ENCODE assay signal across 9 mouse cellular contexts in the genomic region with DNA sequence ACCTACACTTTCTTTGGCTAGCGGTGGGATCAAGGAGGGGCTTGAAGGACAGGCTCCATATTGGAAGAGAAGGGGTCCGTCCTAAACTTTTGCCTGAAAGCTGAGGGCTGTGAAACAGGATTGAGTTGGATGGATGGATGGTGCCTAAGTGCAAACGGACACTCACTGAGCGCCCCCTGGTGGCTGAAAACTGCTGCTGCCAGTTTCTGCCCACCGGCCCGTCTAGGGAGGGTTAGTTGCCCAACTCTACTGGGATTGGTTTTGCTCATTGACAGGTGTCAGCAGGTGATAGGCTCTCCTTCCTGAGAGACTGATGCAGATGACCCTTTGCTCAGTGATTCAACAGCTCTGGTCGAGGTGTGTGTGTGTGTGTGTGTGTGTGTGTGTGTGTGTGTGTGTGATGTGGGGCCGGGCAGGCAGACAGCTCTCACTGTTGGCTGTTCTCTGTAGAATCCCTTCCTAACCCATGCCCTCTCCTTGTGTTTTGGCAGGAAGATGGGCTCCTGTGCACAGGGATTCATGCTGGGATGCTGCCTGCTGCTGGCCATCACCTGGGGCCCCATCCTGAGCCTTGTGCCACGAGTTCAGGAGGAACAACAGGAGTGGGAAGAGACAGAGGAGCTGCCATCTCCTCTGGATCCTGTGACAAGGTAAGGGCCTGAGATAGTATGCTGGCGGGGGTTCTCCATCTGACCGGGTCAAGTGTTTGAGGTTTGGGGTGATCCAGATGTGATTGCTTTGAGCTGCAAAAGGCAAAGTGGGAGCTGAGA. TPM values are rescaled to one million over a fixed set of nuclear protein-coding genes. Genes with fewer than 3 reads are reported as not detected.
DNase-seq lines count a peak whose midpoint lies in the region; ATAC-seq and TF ChIP-seq lines count a peak whose summit lies in the region.
"Had no signal": no experiment of that assay in that cellular context is flagged by ENCODE, and none has a peak within 500 bp of the region (broad histone marks: within the 10 kb centered on the region; RNA-seq: fewer than 3 reads in every experiment).

No protein-coding gene starts in this region.

- peak; percentile 83 for TF ChIP-seq CTCF in left cerebral cortex, adult 2 months (IDR thresholded peaks at IDR 0.05)

- no peak overlapping the region for H3K4me3 ChIP-seq in left cerebral cortex, adult 2 months
- no peak overlapping the region for H3K4me3 ChIP-seq in embryonic facial prominence, embryonic 10.5 days
- H3K4me3 ChIP-seq in hindbrain, embryonic 16.5 days (ENCODE audit: low read length): no peak overlapping the region
- H3K4me3 ChIP-seq in liver, embryonic 11.5 days (ENCODE audit: low read depth, low read length): no peak overlapping the region
- H3K4me3 ChIP-seq: myocyte had no signal

- peak; percentile 48 to 71 for DNase-seq in left cerebral cortex, adult 2 months (ENCODE audit: extremely low spot score in 1 of 2, low spot score in 2 of 2)
- no peak for DNase-seq in left cerebral cortex, adult 8-10 months (ENCODE audit: low spot score in 2 of 2)
- DNase-seq in T-cell, adult 2 months (ENCODE audit: low spot score): peak; percentile 55
- peak; percentile 86 for DNase-seq in embryonic facial prominence, embryonic 10.5 days (ENCODE audit: low spot score)
- DNase-seq in liver, embryonic 11.5 days (ENCODE audit: low spot score): peak; percentile 68
- DNase-seq in ovary, postnatal 14 days (ENCODE audit: low spot score): peak; percentile 76
- no peak for DNase-seq in frontal cortex, postnatal 10 days (ENCODE audit: low spot score in 2 of 2)

- no peak overlapping the region for H3K4me2 ChIP-seq in hindbrain, embryonic 16.5 days (ENCODE audit: low read length)
- H3K4me2 ChIP-seq in liver, embryonic 11.5 days: no peak overlapping the region

- intact Hi-C loops in left cerebral cortex, adult 2 months (cut with DNase I): loop anchor here (1.0 kb wide), 1 partner anchor 20 kb away; no protein-coding TSS in a partner anchor

- no peak overlapping the region for H3K27ac ChIP-seq in left cerebral cortex, adult 2 months
- H3K27ac ChIP-seq in embryonic facial prominence, embryonic 10.5 days (replicated peaks): no peak overlapping the region
- H3K27ac ChIP-seq in hindbrain, embryonic 16.5 days (ENCODE audit: low read depth, low read length): no peak overlapping the region
- no peak overlapping the region for H3K27ac ChIP-seq in liver, embryonic 11.5 days (ENCODE audit: low read depth, low read length)

- peaks cover 7% of the 10 kb centered on the region; the same call in 1 of the 2 replicates for H3K27me3 ChIP-seq in embryonic facial prominence, embryonic 10.5 days (replicated peaks; ENCODE audit: low read depth, poor library complexity, severe bottlenecking)
- no peaks in the 10 kb centered on the region; the same call in 1 of the 2 replicates for H3K27me3 ChIP-seq in hindbrain, embryonic 16.5 days (replicated peaks; ENCODE audit: control insufficient read depth, insufficient read depth, low read length)
- peaks cover 5% of the 10 kb centered on the region for H3K27me3 ChIP-seq in liver, embryonic 11.5 days (replicated peaks; ENCODE audit: control insufficient read depth, insufficient read depth, low read length)

- H3K4me1 ChIP-seq in embryonic facial prominence, embryonic 10.5 days: peaks cover 41% of the 10 kb centered on the region
- peaks cover 15% of the 10 kb centered on the region for H3K4me1 ChIP-seq in hindbrain, embryonic 16.5 days (ENCODE audit: control insufficient read depth, insufficient read depth, low read depth, low read length)
- H3K4me1 ChIP-seq in liver, embryonic 11.5 days (replicated peaks; ENCODE audit: control insufficient read depth, insufficient read depth, low read length): no peaks in the 10 kb centered on the region; the same call in 1 of the 2 replicates

- H3K9ac ChIP-seq in hindbrain, embryonic 16.5 days (ENCODE audit: low read depth, low read length): no peak overlapping the region
- H3K9ac ChIP-seq in liver, embryonic 11.5 days (ENCODE audit: low read depth, low read length): no peak overlapping the region

- ATAC-seq in hindbrain, embryonic 16.5 days: peak; percentile 24
- ATAC-seq in liver, embryonic 11.5 days (replicated peaks; ENCODE audit: low FRiP score): peak; percentile 34

- WGBS in embryonic facial prominence, embryonic 10.5 days: 36% methylated on average over 11 of the region's 11 CpGs
- WGBS in hindbrain, embryonic 16.5 days: 31% methylated on average over 10 of the region's 11 CpGs
- WGBS in liver, embryonic 11.5 days: 31% methylated on average over 11 of the region's 11 CpGs

- H3K9me3 ChIP-seq in embryonic facial prominence, embryonic 10.5 days: no peaks in the 10 kb centered on the region
- H3K9me3 ChIP-seq in hindbrain, embryonic 16.5 days (ENCODE audit: control insufficient read depth, low read length): no peaks in the 10 kb centered on the region
- no peaks in the 10 kb centered on the region for H3K9me3 ChIP-seq in liver, embryonic 11.5 days (ENCODE audit: control insufficient read depth, low read length)

- H3K36me3 ChIP-seq in embryonic facial prominence, embryonic 10.5 days (replicated peaks): no peaks in the 10 kb centered on the region
- no peaks in the 10 kb centered on the region for H3K36me3 ChIP-seq in hindbrain, embryonic 16.5 days (ENCODE audit: control insufficient read depth, insufficient read depth, low read length)
- H3K36me3 ChIP-seq in liver, embryonic 11.5 days (ENCODE audit: control insufficient read depth, insufficient read depth, low read length): no peaks in the 10 kb centered on the region

RNA-seq across cellular contexts. Expression of gene C1qtnf1, which starts 15.4 kb away (rescaled TPM):
- 1 to 10 TPM; 3.3 to 4.8 TPM for total RNA-seq in left cerebral cortex, adult 2 months (2021)
- total RNA-seq in left cerebral cortex, adult 8-10 months (2022): 1 to 10 TPM; 4.4 to 5.3 (median 4.9) TPM
- polyA plus RNA-seq in embryonic facial prominence, embryonic 10.5 days (2016; fragmentation: Nextera tagmentation; extraction: Ambion mirVana): 2.6 and 3.4 TPM in 2 replicates
- 4.4 and 7.0 TPM in 2 replicates for polyA plus RNA-seq in hindbrain, embryonic 16.5 days (2015; fragmentation: Nextera tagmentation; extraction: Ambion mirVana)
- polyA plus RNA-seq in liver, embryonic 11.5 days (2014; fragmentation: Nextera tagmentation; extraction: Ambion mirVana): 4.6 and 5.0 TPM in 2 replicates

RNA-seq across cellular contexts. Expression of gene Cant1, which starts 24.5 kb away (rescaled TPM):
- total RNA-seq in left cerebral cortex, adult 2 months (2021): 10 to 100 TPM; 37.9 to 41.0 TPM
- total RNA-seq in left cerebral cortex, adult 8-10 months (2022): 10 to 100 TPM; 36.6 to 40.3 (median 38.8) TPM
- polyA plus RNA-seq in embryonic facial prominence, embryonic 10.5 days (2016; fragmentation: Nextera tagmentation; extraction: Ambion mirVana): 20.2 and 20.8 TPM in 2 replicates
- 25.7 and 29.1 TPM in 2 replicates for polyA plus RNA-seq in hindbrain, embryonic 16.5 days (2015; fragmentation: Nextera tagmentation; extraction: Ambion mirVana)
- polyA plus RNA-seq in liver, embryonic 11.5 days (2014; fragmentation: Nextera tagmentation; extraction: Ambion mirVana): 21.1 and 21.6 TPM in 2 replicates

RNA-seq across cellular contexts. Expression of gene Engase, which starts 33.2 kb away (rescaled TPM):
- 10 to 100 TPM; 11.0 to 12.4 TPM for total RNA-seq in left cerebral cortex, adult 2 months (2021)
- 10 to 100 TPM; 12.6 to 18.2 (median 15.3) TPM for total RNA-seq in left cerebral cortex, adult 8-10 months (2022)
- polyA plus RNA-seq in embryonic facial prominence, embryonic 10.5 days (2016; fragmentation: Nextera tagmentation; extraction: Ambion mirVana): 7.9 and 8.5 TPM in 2 replicates
- 6.5 and 8.7 TPM in 2 replicates for polyA plus RNA-seq in hindbrain, embryonic 16.5 days (2015; fragmentation: Nextera tagmentation; extraction: Ambion mirVana)
- polyA plus RNA-seq in liver, embryonic 11.5 days (2014; fragmentation: Nextera tagmentation; extraction: Ambion mirVana): 13.4 and 14.3 TPM in 2 replicates

RNA-seq across cellular contexts. Expression of gene Lgals3bp, which starts 41.5 kb away (rescaled TPM):
- total RNA-seq in left cerebral cortex, adult 2 months (2021): 10 to 100 TPM; 17.1 to 20.0 TPM
- 10 to 100 TPM; 20.8 to 62.8 (median 36.9) TPM for total RNA-seq in left cerebral cortex, adult 8-10 months (2022)
- 0.86 and 0.88 TPM in 2 replicates for polyA plus RNA-seq in embryonic facial prominence, embryonic 10.5 days (2016; fragmentation: Nextera tagmentation; extraction: Ambion mirVana)
- polyA plus RNA-seq in hindbrain, embryonic 16.5 days (2015; fragmentation: Nextera tagmentation; extraction: Ambion mirVana): 7.1 and 8.1 TPM in 2 replicates
- polyA plus RNA-seq in liver, embryonic 11.5 days (2014; fragmentation: Nextera tagmentation; extraction: Ambion mirVana): 23.3 and 27.8 TPM in 2 replicates

Comparison
In these comparisons a context has a peak if more than half of its experiments do, and no peak if none do; other contexts are left out.
1. DNase-seq: peak in left cerebral cortex, adult 2 months (2 of 2), T-cell, adult 2 months (single experiment), embryonic facial prominence, embryonic 10.5 days (single experiment), liver, embryonic 11.5 days (single experiment) and ovary, postnatal 14 days (single experiment); none in left cerebral cortex, adult 8-10 months (0 of 2) and frontal cortex, postnatal 10 days (0 of 2).